Mouse (Mus musculus) kidney, adult 18-20 months (tissue): ENCODE measurements around the gene Ncbp3.

Experiments used
- DNase-seq: peaks from one replicate; pipeline ENCODE4 v3.0.0; 2021

Gene Ncbp3

GRCm38 (mm10) chr11:73090283-73090682 lies 42.7 kb downstream of the Ncbp3 start, which contains the start of gene Itgae:
Gene Itgae, plus strand, starts transcription at chr11:73090583.
- DNase-seq = no peak

- DNase-seq = no peak
These were observed 43.2 kb downstream of the Ncbp3 start for GRCm38 (mm10) chr11:73090826-73091225.

GRCm38 (mm10) chr11:73092057-73092456 lies 44.5 kb downstream of the Ncbp3 start:
- no peak for DNase-seq

GRCm38 (mm10) chr11:73092877-73093276 lies 45.3 kb downstream of the Ncbp3 start:
- no peak for DNase-seq

- DNase-seq = no peak
These were observed 46.8 kb downstream of the Ncbp3 start for GRCm38 (mm10) chr11:73094231-73094995.

GRCm38 (mm10) chr11:73098860-73099259 lies 51.3 kb downstream of the Ncbp3 start:
- no peak for DNase-seq

- no peak for DNase-seq
These were observed 52.6 kb downstream of the Ncbp3 start for GRCm38 (mm10) chr11:73099976-73100750.

GRCm38 (mm10) chr11:73101308-73101707 lies 53.7 kb downstream of the Ncbp3 start:
- no peak for DNase-seq

GRCm38 (mm10) chr11:73105246-73105645 lies 57.7 kb downstream of the Ncbp3 start:
- no peak for DNase-seq

- peak; percentile 59 for DNase-seq
These were observed 59.8 kb downstream of the Ncbp3 start for GRCm38 (mm10) chr11:73107358-73107757.

GRCm38 (mm10) chr11:73108195-73108897 lies 60.8 kb downstream of the Ncbp3 start:
- DNase-seq = no peak

GRCm38 (mm10) chr11:73108898-73109625 lies 61.5 kb downstream of the Ncbp3 start:
- DNase-seq = no peak

- no peak for DNase-seq
These were observed 62.4 kb downstream of the Ncbp3 start for GRCm38 (mm10) chr11:73109941-73110340.

- DNase-seq = no peak
These were observed 63.8 kb downstream of the Ncbp3 start for GRCm38 (mm10) chr11:73111414-73111813.

GRCm38 (mm10) chr11:73126495-73126894 lies 78.9 kb downstream of the Ncbp3 start:
- no peak for DNase-seq

- peak; percentile 48 for DNase-seq
These were observed 83.4 kb downstream of the Ncbp3 start for GRCm38 (mm10) chr11:73131020-73131419.

GRCm38 (mm10) chr11:73132999-73133398 lies 85.4 kb downstream of the Ncbp3 start:
- DNase-seq = no peak

GRCm38 (mm10) chr11:73134222-73134621 lies 86.6 kb downstream of the Ncbp3 start:
- DNase-seq = no peak

- no peak for DNase-seq
These were observed 89.0 kb downstream of the Ncbp3 start for GRCm38 (mm10) chr11:73136587-73136986.

GRCm38 (mm10) chr11:73137116-73137515 lies 89.5 kb downstream of the Ncbp3 start:
- DNase-seq = no peak

GRCm38 (mm10) chr11:73137591-73138501 lies 90.3 kb downstream of the Ncbp3 start, which contains the start of gene Haspin:
Gene Haspin, minus strand, starts transcription at chr11:73138294.
- DNase-seq = peak; percentile 93
